Mouse (Mus musculus) embryonic facial prominence, embryonic 14.5 days (tissue): ENCODE measurements at regions not wholly inside any gene's neighbourhood (a gene's known extent, or its start where the extent isn't known, plus 50 kb on each side); places are given as distances from the start of the nearest gene placed in this dataset.
"Not testable (repeated sequence)": the region's sequence is repeated elsewhere in the genome, so short reads cannot be mapped to it uniquely, and the experiment has no call there.

ENCODE experiments used
- ATAC-seq: fragments of 200-750 bp; cut with Nextera tagmentation; 2 replicates; pipeline ENCODE4 v1.8.0; 2017; ENCODE audit warnings: low read depth, moderate number of reproducible peaks, moderate TSS enrichment
- DNase-seq: peaks from one replicate; pipeline ENCODE4 v3.0.0-alpha.2; 2015; ENCODE audit warnings: low spot score
- H3K27ac ChIP-seq: fragments of 300-500 bp; sonication (generic); replicated peaks from 2 replicates; pipeline ENCODE4 v1.5.1; 2014; ENCODE audit warnings: low read depth, mild to moderate bottlenecking, low read length, moderate library complexity
- H3K27me3 ChIP-seq: fragments of 300-500 bp; sonication (generic); replicated peaks from 2 replicates; pipeline ENCODE4 v1.6.1; 2014; ENCODE audit warnings: low read length; ENCODE audit not compliant: control insufficient read depth, insufficient read depth
- H3K36me3 ChIP-seq: fragments of 300-500 bp; sonication (generic); 2 replicates; pipeline ENCODE4 v1.6.1; 2014; ENCODE audit warnings: low read length, mixed read lengths; ENCODE audit not compliant: control insufficient read depth, insufficient read depth
- H3K4me1 ChIP-seq: fragments of 300-500 bp; sonication (generic); 2 replicates; pipeline ENCODE4 v1.6.1; 2014; ENCODE audit warnings: antibody characterized with exemption, low read length; ENCODE audit not compliant: control insufficient read depth, insufficient read depth
- H3K4me2 ChIP-seq: fragments of 300-500 bp; sonication (generic); 2 replicates; pipeline ENCODE4 v1.6.1; 2014; ENCODE audit warnings: low read depth, mild to moderate bottlenecking, low read length, moderate library complexity, mixed read lengths
- H3K4me3 ChIP-seq: fragments of 300-500 bp; sonication (generic); 2 replicates; pipeline ENCODE4 v1.5.1; 2014; ENCODE audit warnings: low read depth, mild to moderate bottlenecking, low read length
- H3K9ac ChIP-seq: fragments of 300-500 bp; sonication (generic); 2 replicates; pipeline ENCODE4 v1.6.1; 2014; ENCODE audit warnings: low read depth, mild to moderate bottlenecking, low read length, moderate library complexity, mixed read lengths
- H3K9me3 ChIP-seq: fragments of 300-500 bp; sonication (generic); 2 replicates; pipeline ENCODE4 v1.6.1; 2016; ENCODE audit warnings: low read length; ENCODE audit not compliant: control insufficient read depth
- WGBS: fragments of 180-500 bp; shearing (Covaris S2); extraction: QIAGEN DNeasy Blood & Tissue Kit; methylation state at CpG from one replicate; pipeline ENCODE4 v1.1.7; 2014; 5-methylcytosine and 5-hydroxymethylcytosine counted together

DNA sequence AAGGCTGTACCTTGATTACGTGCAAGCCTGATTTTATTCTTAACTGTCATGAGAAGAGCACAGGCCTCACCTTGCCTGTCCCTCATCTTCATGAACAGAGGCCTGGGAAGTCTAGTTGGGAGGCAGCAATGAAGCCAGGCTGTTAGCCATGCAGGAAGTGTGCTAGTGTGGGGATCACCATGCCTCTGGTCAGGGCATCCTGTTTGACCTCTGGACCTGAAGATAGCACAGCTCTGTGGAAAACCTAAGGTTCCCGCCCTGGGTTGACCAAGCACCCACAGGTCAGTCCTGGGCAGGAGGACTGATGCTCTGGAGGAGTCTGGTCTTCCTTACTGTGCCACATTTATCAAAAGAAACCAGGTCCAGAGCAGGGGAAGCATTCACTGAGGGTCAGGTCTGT is 157.6 kb downstream of the Gm906 start:
- H3K9ac ChIP-seq: no peak overlapping the region
- ATAC-seq: no peak

DNA sequence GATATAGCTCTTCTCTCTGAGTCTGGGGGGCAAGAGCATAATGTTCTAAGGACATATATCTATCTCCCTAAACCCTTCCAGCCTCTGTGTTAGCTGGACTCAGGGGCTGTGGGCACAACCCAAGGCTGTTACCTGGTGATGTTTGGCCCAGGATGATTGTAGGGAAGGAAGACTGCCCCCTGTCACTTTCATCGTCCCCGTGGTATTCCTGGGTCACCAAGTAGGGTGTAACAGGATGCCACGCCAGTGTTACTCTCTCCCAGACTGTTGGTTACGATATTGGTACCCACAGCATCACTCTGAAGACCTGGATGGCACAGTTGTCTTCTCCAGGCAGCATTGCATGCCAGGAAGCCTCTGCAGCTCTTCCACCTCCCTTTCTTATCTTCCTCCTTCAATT is 185.3 kb downstream of the Gm906 start:
- Histone ChIP-seq H3K27me3 (no peaks in the 10 kb centered on the region), H3K36me3 (no peaks in the 10 kb centered on the region), H3K4me3 (no peak overlapping the region), H3K9ac (no peak overlapping the region), H3K4me1 (no peaks in the 10 kb centered on the region), H3K9me3 (no peaks in the 10 kb centered on the region), H3K27ac (no peak overlapping the region), H3K4me2 (no peak overlapping the region)
- ATAC-seq (no peak), DNase-seq (no peak)
- WGBS: 79% methylated on average over 4 of the region's 4 CpGs

More for the DNA sequence above, 157.6 kb downstream of the Gm906 start:
- H3K36me3 ChIP-seq: no peaks in the 10 kb centered on the region
- 81% methylated on average over 2 of the region's 2 CpGs for WGBS
- no peaks in the 10 kb centered on the region for H3K9me3 ChIP-seq
- no peak for DNase-seq
- H3K4me2 ChIP-seq: no peak overlapping the region
- H3K27ac ChIP-seq: no peak overlapping the region
- no peaks in the 10 kb centered on the region for H3K27me3 ChIP-seq
- H3K4me1 ChIP-seq: no peaks in the 10 kb centered on the region
- H3K4me3 ChIP-seq: no peak overlapping the region

DNA sequence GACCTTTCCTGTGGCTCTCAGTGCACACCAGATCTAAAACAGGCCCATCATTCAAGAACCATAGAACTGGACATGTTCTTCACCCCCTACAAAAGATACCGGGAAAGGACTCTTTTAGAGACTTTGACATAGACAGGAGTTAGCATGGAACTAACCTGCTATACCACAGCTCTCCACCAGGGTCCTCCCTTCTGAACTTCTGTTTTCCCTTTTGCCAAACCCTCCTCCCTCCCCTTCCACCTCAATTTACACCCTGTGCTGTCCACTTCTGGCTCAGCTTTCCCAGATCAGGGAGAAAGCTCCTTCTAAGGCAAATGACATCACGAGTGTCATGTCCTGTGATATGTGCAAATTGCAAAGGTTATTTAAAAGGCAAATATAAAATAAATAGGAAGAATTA is 185.7 kb downstream of the Gm906 start:
- not testable (repeated sequence) for H3K36me3 ChIP-seq, H3K9me3 ChIP-seq, H3K4me2 ChIP-seq, H3K4me3 ChIP-seq, H3K9ac ChIP-seq, DNase-seq, H3K27me3 ChIP-seq, H3K27ac ChIP-seq, H3K4me1 ChIP-seq, ATAC-seq
- WGBS: 46% methylated on average over 2 of the region's 2 CpGs

DNA sequence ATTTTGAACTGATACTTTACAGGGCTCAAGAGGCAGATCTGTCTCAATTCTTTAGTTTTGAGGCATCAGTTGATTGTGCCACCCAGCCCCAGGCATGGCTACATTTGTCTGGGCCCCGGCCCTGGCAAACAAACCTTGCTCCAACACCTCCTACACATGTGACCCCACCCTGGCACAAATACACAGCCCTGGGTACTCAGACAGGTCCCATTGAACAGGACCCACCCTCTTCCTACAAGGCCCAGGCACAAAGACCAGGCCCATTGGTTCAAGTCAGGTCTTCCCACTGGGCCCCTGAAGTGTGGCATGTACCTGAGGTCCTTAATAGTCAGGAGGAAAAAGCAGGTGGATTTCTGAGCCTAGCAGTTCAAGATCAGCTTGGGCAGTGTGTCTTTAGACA is 190.4 kb downstream of the Gm906 start:
- H3K27me3 ChIP-seq, ATAC-seq, H3K36me3 ChIP-seq, H3K9me3 ChIP-seq, H3K9ac ChIP-seq, DNase-seq, H3K4me1 ChIP-seq, H3K4me3 ChIP-seq, H3K27ac ChIP-seq, H3K4me2 ChIP-seq: not testable (repeated sequence)
- 47% methylated on average over 1 of the region's 1 CpGs for WGBS

DNA sequence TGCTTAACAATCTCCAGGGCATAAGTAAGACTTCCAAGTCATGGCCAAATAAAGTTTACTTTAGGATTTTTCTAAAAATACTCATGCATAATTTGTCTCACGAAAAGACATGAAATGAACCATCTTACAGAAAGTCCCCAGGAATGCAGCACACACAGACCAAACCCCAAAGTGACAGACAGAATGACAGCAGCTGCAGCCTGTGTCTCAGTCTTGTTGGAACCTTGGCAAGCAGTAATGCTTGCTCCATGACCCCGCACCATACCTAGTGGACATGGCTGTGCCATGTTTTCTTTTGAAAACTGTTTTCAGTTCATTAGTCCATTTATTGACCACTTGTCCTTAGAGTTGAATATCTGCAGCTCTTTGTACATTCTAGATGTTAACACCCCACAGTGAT is 191.1 kb downstream of the Gm906 start:
- WGBS: 86% methylated on average over 2 of the region's 2 CpGs
- DNase-seq, ATAC-seq, H3K27me3 ChIP-seq, H3K4me3 ChIP-seq, H3K9me3 ChIP-seq, H3K4me1 ChIP-seq, H3K9ac ChIP-seq, H3K27ac ChIP-seq, H3K36me3 ChIP-seq, H3K4me2 ChIP-seq: not testable (repeated sequence)

DNA sequence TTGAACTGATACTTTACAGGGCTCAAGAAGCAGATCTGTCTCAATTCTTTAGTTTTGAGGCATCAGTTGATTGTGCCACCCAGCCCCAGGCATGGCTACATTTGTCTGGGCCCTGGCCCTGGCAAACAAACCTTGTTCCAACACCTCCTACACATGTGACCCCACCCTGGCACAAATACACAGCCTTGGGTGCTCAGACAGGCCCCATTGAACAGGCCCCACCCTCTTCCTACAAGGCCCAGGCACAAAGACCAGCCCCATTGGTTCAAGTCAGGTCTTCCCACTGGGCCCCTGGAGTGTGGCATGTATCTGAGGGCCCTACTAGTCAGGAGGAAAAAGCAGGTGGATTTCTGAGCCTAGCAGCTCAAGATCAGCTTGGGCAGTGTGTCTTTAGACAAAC is 198.4 kb downstream of the Gm906 start:
- not testable (repeated sequence) for H3K4me3 ChIP-seq, H3K9ac ChIP-seq, H3K9me3 ChIP-seq, H3K4me1 ChIP-seq, H3K27me3 ChIP-seq, ATAC-seq, DNase-seq, H3K27ac ChIP-seq, H3K4me2 ChIP-seq, H3K36me3 ChIP-seq

DNA sequence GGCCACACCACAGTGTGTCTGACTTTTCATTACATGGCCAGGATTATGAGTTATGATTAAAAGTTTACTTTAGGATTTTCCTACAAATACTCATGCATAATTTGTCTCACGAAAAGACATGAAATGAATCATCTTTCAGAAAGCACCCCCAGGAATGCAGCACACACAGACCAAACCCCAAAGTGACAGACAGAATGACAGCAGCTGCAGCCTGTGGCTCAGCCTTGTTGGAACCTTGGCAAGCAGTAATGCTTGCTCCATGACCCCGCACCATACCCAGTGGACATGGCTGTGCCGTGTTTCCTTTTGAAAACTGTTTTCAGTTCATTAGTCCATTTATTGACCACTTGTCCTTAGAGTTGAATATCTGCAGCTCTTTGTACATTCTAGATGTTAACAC is 199.0 kb downstream of the Gm906 start:
- H3K4me3 ChIP-seq, H3K4me1 ChIP-seq, ATAC-seq, H3K9ac ChIP-seq, H3K9me3 ChIP-seq, DNase-seq, H3K27me3 ChIP-seq, H3K27ac ChIP-seq, H3K4me2 ChIP-seq, H3K36me3 ChIP-seq: not testable (repeated sequence)
- 86% methylated on average over 3 of the region's 3 CpGs for WGBS

- Histone ChIP-seq H3K27me3 (no peaks in the 10 kb centered on the region), H3K9me3 (no peaks in the 10 kb centered on the region), H3K4me1 (no peaks in the 10 kb centered on the region), H3K4me3 (no peak overlapping the region), H3K9ac (no peak overlapping the region), H3K4me2 (no peak overlapping the region), H3K36me3 (no peaks in the 10 kb centered on the region), H3K27ac (no peak overlapping the region)
- WGBS: 20% methylated on average over 1 of the region's 1 CpGs
- no peak for DNase-seq
- no peak for ATAC-seq
Measured at GRCm38 (mm10) chr13:50031757-50032156, 218.4 kb downstream of the Gm906 start.

DNA sequence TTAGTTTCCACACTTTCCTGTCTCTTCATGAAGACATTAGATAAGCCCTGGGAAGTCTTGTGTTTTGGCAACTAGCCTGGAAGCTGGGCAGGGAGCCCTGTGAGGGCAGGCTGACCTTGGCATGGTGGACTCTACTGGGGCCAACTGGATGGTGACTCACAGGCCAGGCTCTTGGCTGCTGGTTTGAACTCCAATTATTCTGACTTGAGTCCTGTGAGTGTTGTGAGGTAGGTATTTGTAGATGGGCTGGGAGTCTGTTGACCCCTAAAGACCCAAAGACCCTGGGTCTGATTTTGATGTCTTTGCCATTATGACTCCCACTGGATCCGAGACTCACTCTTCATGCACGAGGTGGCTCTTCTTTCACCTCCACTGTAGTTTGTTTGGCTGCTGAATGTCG is 208.9 kb upstream of the Gm30302 start:
- not testable (repeated sequence) for H3K4me1 ChIP-seq, H3K4me2 ChIP-seq, H3K27ac ChIP-seq, DNase-seq, H3K9ac ChIP-seq, H3K4me3 ChIP-seq, H3K27me3 ChIP-seq, H3K9me3 ChIP-seq, ATAC-seq, H3K36me3 ChIP-seq
- 68% methylated on average over 3 of the region's 3 CpGs for WGBS
